Mouse (Mus musculus) CD4-positive naive resting alpha-beta T cell, adult 57 days (primary cell): Measurements from ENCODE around the gene Mrtfb. TPM values are rescaled to one million over a fixed set of nuclear protein-coding genes. Genes with fewer than 3 reads are reported as not detected.

Experiments used
- total RNA-seq: library from RNA; stranded (reverse); gene quantifications from one replicate; pipeline ENCODE4 v1.2.4, GENCODE M21; 2023

Gene Mrtfb
- 25.1 TPM for total RNA-seq

DNA sequence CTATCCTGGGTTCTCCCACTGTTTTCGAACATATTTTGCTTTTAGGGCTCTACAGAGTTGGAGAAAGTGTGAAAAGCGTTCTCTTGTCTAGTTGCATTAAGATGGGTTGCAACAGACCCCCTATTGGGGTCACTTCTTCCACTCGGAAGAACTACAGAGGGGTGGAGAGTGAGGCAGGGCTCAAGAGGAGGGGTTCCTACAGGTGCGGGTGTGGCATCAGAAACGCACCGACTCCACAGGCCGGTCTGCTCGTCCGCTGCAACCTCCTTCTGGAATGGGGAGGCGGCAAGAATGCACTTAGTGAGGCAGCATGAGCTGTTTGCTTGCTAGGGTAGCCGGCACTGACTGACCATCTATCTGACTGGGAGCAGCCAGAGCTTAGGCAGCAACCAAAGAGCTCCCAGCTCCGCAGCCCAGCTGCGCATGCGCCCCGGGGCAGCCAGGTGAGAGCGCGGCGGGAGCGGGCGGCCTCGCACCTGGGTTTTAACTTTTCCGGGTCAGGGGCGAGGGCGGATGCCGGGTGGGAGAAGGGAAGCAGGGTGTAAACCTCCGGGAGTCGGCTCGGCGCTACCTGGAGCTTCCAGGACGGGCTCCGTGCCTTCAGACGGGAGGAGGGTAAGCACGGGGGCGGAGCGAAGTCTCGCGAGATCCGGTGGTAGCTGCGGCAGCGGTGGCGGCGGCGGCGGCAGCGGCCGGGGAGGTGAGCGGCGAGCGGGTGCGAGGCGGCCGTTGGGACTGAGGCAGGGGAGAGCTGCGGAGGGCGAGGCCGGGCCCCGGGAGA is at the start of gene Mrtfb:
TSS of gene Mrtfb (plus strand) at position 627 of the 781 bp plus-strand sequence.

Other genes starting within 250 kb of the Mrtfb start
- 49.9 TPM for gene Ercc4, start 146.8 kb upstream of the Mrtfb start, total RNA-seq